Mouse (Mus musculus): Measurements from ENCODE around the gene Prrc2a. TPM values are rescaled to one million over a fixed set of nuclear protein-coding genes. Genes with fewer than 3 reads are reported as not detected.
A peak's percentile ranks its signal among the peaks of the same experiment; 100 is the strongest.

Prrc2a gene
- polyA plus RNA-seq, 1 experiment from 2014 or later, result 185 TPM

DNA sequence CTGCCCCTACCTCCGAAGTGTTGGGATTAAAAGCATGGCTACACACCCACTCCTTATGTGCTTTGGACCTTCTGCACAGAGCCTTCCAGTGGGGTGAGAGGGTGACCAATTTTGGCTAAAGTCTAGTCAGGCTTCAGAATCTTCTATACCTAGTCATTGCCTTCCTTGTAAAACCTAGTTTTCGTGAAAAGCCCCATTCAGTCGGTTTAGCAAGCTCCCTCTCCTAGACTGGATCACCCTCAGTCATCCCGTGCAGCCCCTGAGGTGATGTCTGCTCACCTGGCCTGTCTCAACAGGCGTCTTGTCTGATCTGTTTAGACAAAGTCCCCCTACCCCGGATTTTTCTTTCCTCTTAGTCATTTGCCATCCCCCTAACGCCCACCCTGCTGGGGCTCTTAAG lies 33.3 kb upstream of the Prrc2a start:
- H3K27me3 ChIP-seq, result peaks cover 28% of the 10 kb centered on the region
- no peak overlapping the region for H3K4me2 ChIP-seq (replicated peaks)
- H3K4me3 ChIP-seq, result no peak overlapping the region
- H3K36me3 ChIP-seq, result no peaks in the 10 kb centered on the region
- WGBS, result 68% methylated on average over 7 of the region's 7 CpGs
- H3K27ac ChIP-seq (replicated peaks), result no peak overlapping the region
- H3K9ac ChIP-seq (replicated peaks), result no peak overlapping the region
- no peaks in the 10 kb centered on the region for H3K9me3 ChIP-seq
- H3K4me1 ChIP-seq, result peaks cover 11% of the 10 kb centered on the region
- no peak for ATAC-seq (replicated peaks)

DNA sequence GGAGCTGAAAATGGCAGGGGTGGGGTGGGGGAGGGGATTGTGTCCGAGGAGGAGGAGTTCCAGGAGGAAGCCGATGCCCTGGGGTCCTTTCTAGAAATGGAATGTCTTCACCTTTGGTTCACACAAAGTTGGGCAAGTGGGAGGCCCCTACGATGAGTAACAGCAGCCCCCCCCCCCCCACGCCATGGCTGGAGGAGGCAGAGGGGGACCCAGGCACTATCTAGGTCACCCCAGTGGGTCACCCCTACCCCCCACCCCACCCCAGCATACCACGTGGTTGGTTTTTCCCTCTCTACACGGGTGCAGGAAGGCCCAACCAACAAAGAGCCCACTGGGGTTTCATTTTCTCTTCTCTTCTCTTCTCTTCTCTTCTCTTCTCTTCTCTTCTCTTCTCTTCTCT lies 32.4 kb upstream of the Prrc2a start:
- Histone ChIP-seq H3K4me3 (no peak overlapping the region), H3K4me2 (replicated peaks) (no peak overlapping the region), H3K9me3 (no peaks in the 10 kb centered on the region), H3K9ac (replicated peaks) (no peak overlapping the region), H3K36me3 (no peaks in the 10 kb centered on the region), H3K4me1 (peaks cover 11% of the 10 kb centered on the region), H3K27ac (replicated peaks) (no peak overlapping the region), H3K27me3 (peaks cover 28% of the 10 kb centered on the region)
- WGBS, result 49% methylated on average over 6 of the region's 6 CpGs
- no peak for ATAC-seq (replicated peaks)

DNA sequence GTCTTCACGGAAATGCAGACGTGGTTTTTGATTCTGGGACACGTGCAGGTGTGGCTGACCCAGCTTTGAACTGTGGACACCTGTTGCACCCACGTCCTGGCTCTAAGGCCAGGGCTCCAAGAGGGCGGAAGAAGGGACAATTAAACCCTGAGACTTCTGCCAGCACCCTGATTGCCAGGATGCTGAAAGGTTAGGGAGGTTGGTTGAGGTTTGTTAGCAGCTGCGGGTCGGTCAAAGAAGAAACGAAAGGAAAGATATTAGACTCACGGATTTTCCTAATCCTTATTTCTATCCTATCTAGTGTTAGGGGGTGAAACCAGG lies 31.6 kb upstream of the Prrc2a start:
- ATAC-seq (replicated peaks), result no peak
- WGBS, result 40% methylated on average over 9 of the region's 9 CpGs
- no peak overlapping the region for H3K27ac ChIP-seq (replicated peaks)
- peaks cover 11% of the 10 kb centered on the region for H3K4me1 ChIP-seq
- H3K9me3 ChIP-seq, result no peaks in the 10 kb centered on the region
- peaks cover 25% of the 10 kb centered on the region for H3K27me3 ChIP-seq
- peak overlapping the region; percentile 39 for H3K4me3 ChIP-seq
- H3K9ac ChIP-seq (replicated peaks), result no peak overlapping the region
- no peaks in the 10 kb centered on the region for H3K36me3 ChIP-seq
- H3K4me2 ChIP-seq (replicated peaks), result peak overlapping the region; percentile 66

DNA sequence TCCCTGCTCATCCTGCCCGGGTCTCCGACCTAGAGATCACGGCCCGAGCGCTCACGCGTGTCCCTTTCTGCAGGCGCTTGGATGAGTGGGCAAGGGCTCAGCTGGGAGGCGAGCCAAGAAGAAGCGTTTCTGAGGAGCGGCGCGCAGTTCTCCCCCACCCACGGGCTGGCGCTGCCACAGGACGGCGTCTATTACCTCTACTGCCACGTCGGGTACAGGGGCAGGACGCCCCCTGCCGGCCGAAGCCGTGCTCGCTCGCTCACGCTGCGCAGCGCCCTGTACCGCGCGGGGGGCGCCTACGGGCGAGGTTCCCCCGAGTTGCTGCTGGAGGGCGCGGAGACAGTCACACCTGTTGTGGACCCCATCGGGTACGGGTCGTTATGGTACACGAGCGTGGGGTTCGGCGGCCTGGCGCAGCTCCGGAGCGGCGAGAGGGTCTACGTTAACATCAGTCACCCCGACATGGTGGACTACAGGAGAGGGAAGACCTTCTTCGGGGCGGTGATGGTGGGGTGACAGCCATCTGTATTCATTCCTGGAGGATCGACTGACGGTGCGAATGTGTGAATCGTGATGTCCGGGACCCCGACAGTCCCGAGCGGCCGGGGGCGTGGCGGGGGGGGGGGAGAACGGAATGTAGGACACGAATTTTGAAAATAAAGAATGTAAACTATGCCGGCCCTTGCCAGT lies 31.1 kb upstream of the Prrc2a start:
- Histone ChIP-seq H3K36me3 (no peaks in the 10 kb centered on the region), H3K9ac (replicated peaks) (0 out of 2 replicates have a peak overlapping the region, but pooled peaks have one; percentile 32), H3K27ac (replicated peaks) (no peak overlapping the region), H3K4me1 (peaks cover 11% of the 10 kb centered on the region), H3K4me3 (peak overlapping the region; percentile 39), H3K4me2 (replicated peaks) (peak overlapping the region; percentile 66), H3K9me3 (no peaks in the 10 kb centered on the region), H3K27me3 (peaks cover 25% of the 10 kb centered on the region)
- ATAC-seq (replicated peaks), result peak; percentile 80
- 2% methylated on average over 66 of the region's 66 CpGs for WGBS

DNA sequence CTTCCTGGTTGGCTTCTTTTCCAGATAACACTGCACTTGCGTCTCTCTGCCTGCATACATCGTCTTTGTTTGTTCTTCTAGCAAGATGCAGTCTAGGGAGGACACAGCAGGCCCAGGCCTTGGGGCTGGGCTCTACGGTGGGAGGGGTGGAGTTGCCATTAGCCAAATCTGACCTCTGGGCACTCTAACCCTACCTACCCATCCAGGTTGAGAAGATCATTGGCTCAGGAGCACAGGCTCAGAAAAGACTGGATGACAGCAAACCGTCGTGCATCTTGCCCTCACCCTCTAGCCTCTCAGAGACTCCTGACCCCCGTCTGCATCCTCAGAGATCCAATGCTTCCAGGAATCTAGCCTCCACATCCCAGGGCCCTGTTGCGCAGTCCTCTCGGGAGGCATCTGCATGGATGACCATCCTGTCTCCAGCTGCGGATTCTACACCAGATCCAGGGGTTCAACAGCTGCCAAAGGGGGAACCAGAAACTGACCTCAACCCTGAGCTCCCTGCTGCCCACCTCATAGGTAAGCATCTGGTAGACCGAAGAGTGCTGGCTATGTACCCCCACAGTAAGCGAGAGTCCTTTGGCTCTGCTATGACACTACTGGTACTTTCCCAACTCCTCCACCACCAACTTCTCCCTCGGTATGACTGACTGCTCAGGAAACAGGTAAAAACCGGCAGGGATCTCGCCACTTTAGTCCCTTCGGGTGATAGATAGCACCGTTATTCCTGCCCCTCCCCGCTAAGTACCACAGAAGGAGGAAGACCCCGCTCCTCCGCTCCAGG lies 30.3 kb upstream of the Prrc2a start:
- Histone ChIP-seq H3K4me3 (peak overlapping the region; percentile 39), H3K36me3 (no peaks in the 10 kb centered on the region), H3K9ac (replicated peaks) (0 out of 2 replicates have a peak overlapping the region, but pooled peaks have one; percentile 32), H3K4me2 (replicated peaks) (peak overlapping the region; percentile 66), H3K27ac (replicated peaks) (no peak overlapping the region), H3K9me3 (no peaks in the 10 kb centered on the region), H3K27me3 (peaks cover 25% of the 10 kb centered on the region), H3K4me1 (peaks cover 11% of the 10 kb centered on the region)
- 51% methylated on average over 19 of the region's 19 CpGs for WGBS
- ATAC-seq (replicated peaks), result 0 out of 2 replicates have a peak, but pooled peaks have one; percentile 16

DNA sequence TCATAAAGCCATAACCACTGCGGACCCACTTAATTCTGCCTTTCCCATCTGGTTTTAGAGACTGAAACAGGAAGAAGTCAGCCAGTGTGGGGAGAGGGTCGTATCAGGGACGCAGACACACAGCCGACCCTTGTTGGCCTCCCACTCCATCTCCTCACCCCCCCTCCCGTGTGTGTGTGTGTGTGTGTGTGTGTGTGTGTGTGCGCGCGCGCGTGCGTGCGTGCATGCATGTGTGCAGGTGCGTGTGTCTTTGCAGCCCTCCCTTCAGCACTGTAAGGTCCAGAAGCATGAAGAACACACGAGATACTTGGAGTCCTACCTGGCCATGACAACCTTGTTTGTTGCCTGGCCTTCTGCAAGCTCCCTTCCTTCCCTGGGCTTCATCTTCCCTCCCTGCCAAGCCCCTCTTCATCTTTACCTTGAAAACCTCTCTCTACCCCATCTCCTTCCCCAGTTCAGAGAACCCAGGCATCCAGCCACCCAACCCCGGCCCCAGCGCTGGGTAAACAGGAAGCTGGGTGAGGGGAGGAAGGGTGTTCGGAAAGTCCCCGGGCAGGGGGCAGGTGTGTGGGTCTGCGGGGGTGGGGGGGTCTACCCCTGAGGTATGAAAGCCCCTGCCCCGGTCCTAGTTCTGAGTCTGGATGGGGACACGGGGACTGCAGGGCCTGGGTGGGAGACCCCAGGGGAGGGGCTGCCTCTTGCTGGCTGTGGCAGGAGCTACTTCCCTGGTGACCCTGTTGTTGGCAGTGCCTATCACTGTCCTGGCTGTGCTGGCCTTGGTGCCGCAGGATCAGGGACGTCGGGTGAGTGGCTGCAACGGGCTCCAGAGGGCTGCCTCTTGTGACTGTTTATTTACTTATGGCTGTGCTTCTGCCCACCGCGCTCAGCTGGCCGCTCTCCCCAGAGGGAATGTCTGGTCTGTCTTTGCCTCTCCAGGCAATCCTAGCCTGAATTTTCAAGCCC lies 29.5 kb upstream of the Prrc2a start, which contains the start of gene Ltb:
Gene Ltb (plus strand): TSS at position 559 of the 963 bp plus-strand sequence.
- H3K9me3 ChIP-seq, result no peaks in the 10 kb centered on the region
- 0 out of 2 replicates have a peak within 1 kb of the TSS, but pooled peaks have one; percentile 66 for H3K4me2 ChIP-seq (replicated peaks)
- WGBS, result 82% methylated on average over 28 of the region's 28 CpGs
- 0 out of 2 replicates have a peak within 1 kb of the TSS, but pooled peaks have one; percentile 32 for H3K9ac ChIP-seq (replicated peaks)
- no peak for ATAC-seq (replicated peaks)
- H3K4me3 ChIP-seq, result peak within 1 kb of the TSS; percentile 39; the same call in 1 of the 2 replicates
- no peak within 1 kb of the TSS for H3K27ac ChIP-seq (replicated peaks)
- H3K27me3 ChIP-seq, result peaks cover 25% of the 10 kb centered on the region
- no peaks in the 10 kb centered on the region for H3K36me3 ChIP-seq
- H3K4me1 ChIP-seq, result peaks cover 11% of the 10 kb centered on the region

DNA sequence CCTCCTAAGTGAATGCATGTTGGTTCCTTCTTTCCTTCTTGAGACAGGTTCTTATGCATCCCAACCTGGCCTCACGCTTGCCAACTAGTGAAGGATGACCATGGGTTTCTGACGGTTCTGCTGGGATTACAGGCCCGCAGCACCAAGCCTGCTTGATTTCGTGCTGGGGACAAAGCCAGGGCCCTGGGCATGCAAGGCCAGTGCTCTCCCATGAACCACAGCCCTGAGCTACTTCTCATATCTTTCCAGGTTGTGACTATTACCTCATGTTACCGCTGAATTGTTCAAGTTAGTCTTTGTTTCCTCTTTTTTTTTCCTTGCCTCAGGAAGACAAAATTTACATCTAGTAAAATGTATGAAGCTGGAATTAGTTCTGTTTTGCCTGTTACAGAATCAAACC lies 28.2 kb upstream of the Prrc2a start:
- Histone ChIP-seq H3K4me3 (no peak overlapping the region), H3K27me3 (peaks cover 25% of the 10 kb centered on the region), H3K4me2 (replicated peaks) (no peak overlapping the region), H3K9me3 (no peaks in the 10 kb centered on the region), H3K36me3 (no peaks in the 10 kb centered on the region), H3K27ac (replicated peaks) (no peak overlapping the region), H3K9ac (replicated peaks) (no peak overlapping the region), H3K4me1 (peaks cover 11% of the 10 kb centered on the region)
- 86% methylated on average over 5 of the region's 5 CpGs for WGBS
- ATAC-seq (replicated peaks), result no peak

DNA sequence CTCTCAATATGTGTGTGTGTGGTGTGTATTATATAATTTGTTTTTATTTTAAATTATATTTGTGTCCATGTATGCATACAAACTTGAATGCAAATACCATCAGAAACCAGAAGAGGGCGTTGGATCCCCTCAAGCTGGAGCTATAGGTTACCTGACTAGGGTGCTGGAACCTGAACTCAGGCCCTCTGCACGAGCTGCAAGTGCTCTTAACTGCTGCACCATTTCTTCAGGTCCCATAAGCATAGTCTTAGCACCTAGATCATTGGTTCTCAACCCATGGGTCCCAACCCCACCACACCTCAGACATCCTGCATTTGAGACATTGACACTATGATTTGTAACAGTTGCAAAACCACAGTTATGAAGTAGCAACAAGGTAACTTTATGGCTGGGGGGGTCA lies 27.0 kb upstream of the Prrc2a start:
- no peak for ATAC-seq (replicated peaks)

DNA sequence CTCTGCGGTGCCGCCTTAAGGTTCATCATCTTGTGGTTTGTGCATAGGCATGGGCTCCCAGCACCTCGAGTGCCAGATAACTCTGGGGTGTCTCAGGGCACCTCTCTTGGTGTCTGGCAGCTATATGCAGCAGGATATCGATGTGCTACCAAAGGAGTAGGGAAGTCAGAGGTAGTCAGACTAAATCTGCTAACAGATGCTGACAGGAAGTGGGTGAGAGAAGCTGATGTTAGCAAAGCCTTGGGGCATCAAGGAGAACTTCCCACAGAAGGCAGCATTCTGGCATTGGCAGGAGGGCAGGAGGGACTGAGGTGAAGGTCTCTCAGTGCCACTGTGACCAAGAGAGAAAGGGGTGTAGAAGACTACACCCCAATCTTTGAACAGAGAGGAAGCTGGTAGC lies 25.4 kb upstream of the Prrc2a start:
- no peaks in the 10 kb centered on the region for H3K36me3 ChIP-seq
- no peak overlapping the region for H3K4me2 ChIP-seq (replicated peaks)
- 76% methylated on average over 4 of the region's 4 CpGs for WGBS
- H3K27ac ChIP-seq (replicated peaks), result no peak overlapping the region
- no peaks in the 10 kb centered on the region for H3K9me3 ChIP-seq
- no peak overlapping the region for H3K4me3 ChIP-seq
- H3K4me1 ChIP-seq, result peaks cover 14% of the 10 kb centered on the region
- no peak for ATAC-seq (replicated peaks)
- peaks cover 6% of the 10 kb centered on the region for H3K27me3 ChIP-seq
- no peak overlapping the region for H3K9ac ChIP-seq (replicated peaks)

More for the DNA sequence above, 27.0 kb upstream of the Prrc2a start:
- Histone ChIP-seq H3K9ac (replicated peaks) (no peak overlapping the region), H3K27me3 (peaks cover 20% of the 10 kb centered on the region), H3K4me3 (no peak overlapping the region), H3K27ac (replicated peaks) (no peak overlapping the region), H3K4me1 (peaks cover 12% of the 10 kb centered on the region), H3K36me3 (no peaks in the 10 kb centered on the region), H3K9me3 (no peaks in the 10 kb centered on the region), H3K4me2 (replicated peaks) (no peak overlapping the region)
- WGBS, result 58% methylated on average over 2 of the region's 2 CpGs

DNA sequence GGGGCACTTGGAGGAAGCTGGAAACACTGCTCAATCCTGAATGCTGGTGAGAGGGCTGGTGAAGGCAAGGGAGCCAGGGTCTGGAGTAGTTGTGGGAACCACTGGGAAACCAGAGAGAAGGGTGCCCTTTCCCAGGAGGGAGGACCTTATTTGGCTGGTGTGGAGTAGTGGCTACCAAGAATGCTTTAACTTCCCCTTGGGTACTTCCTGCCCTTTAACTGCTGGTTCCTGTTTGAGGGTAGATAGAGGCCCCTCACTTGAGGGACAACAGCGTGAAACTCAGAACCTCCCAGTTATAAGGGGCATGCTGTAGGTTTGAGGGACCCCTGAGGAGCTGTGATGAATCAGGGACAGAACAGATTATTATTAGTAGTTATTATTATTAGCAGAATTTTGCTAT lies 24.5 kb upstream of the Prrc2a start:
- ATAC-seq (replicated peaks), result no peak
- H3K9ac ChIP-seq (replicated peaks), result no peak overlapping the region
- H3K27me3 ChIP-seq, result no peaks in the 10 kb centered on the region
- H3K27ac ChIP-seq (replicated peaks), result no peak overlapping the region
- no peak overlapping the region for H3K4me2 ChIP-seq (replicated peaks)
- peaks cover 14% of the 10 kb centered on the region for H3K4me1 ChIP-seq
- WGBS, result 86% methylated on average over 1 of the region's 1 CpGs
- no peaks in the 10 kb centered on the region for H3K9me3 ChIP-seq
- H3K4me3 ChIP-seq, result no peak overlapping the region
- H3K36me3 ChIP-seq, result no peaks in the 10 kb centered on the region

DNA sequence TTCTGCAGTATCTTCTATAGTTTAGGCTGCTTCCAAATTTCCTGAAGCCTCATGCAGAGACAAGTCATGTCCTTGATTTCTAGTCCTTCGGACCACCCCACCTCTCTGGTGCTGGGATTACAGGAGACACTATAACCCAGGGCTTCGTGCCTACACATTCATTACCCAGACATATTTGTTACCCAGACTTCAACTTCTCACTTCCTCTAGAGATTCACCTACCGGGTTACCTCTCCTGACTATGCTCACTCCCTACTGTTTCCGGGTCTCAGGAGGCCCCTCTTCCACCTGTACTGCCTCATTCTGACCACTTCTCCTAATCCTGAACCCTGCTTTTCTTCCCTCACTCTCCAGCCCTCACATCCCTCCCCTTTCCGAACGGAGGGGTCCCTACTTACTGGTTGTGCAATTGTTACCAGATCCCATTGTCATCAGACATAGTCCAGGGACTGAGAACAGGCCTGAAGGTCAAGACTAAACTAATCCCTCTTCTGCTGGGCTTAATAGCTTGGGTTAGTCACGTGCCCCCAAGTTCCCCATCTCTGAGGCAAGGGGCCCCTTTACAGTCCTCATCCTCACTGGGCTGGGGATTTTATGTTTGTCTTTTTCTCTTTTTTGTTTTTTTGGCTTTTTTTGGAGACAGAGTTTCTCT lies 23.4 kb upstream of the Prrc2a start, which contains the start of gene Lst1:
Gene Lst1 (minus strand): TSS at position 481 of the 652 bp plus-strand sequence.
- no peak within 1 kb of the TSS for H3K9ac ChIP-seq (replicated peaks)
- H3K27me3 ChIP-seq, result no peaks in the 10 kb centered on the region
- no peak within 1 kb of the TSS for H3K4me2 ChIP-seq (replicated peaks)
- H3K9me3 ChIP-seq, result no peaks in the 10 kb centered on the region
- no peak within 1 kb of the TSS for H3K4me3 ChIP-seq
- H3K4me1 ChIP-seq, result peaks cover 14% of the 10 kb centered on the region
- WGBS, result 69% methylated on average over 7 of the region's 7 CpGs
- H3K36me3 ChIP-seq, result no peaks in the 10 kb centered on the region
- ATAC-seq (replicated peaks), result no peak
- no peak within 1 kb of the TSS for H3K27ac ChIP-seq (replicated peaks)

Measured in forebrain, embryonic 15.5 days (tissue).